ENCODE assay signal across 10 mouse cellular contexts in genomic region chr7:82029666-82030065, GRCm38 (mm10). TPM values are rescaled to one million over a fixed set of nuclear protein-coding genes. Genes with fewer than 3 reads are reported as not detected.
DNase-seq lines count a peak whose midpoint lies in the region; ATAC-seq lines count a peak whose summit lies in the region.
"Had no signal": no experiment of that assay in that cellular context is flagged by ENCODE, and none has a peak within 500 bp of the region (broad histone marks: within the 10 kb centered on the region; RNA-seq: fewer than 3 reads in every experiment).

No protein-coding gene starts in this region.

- peaks cover 3% of the 10 kb centered on the region; the same call in 1 of the 2 replicates for H3K9me3 ChIP-seq in megakaryocyte, embryonic 14.5 days

- no peak for ATAC-seq in cerebellum, adult (ENCODE audit: insufficient number of reproducible peaks, low FRiP score, low TSS enrichment)
- ATAC-seq in megakaryocyte, adult 5-6 weeks (ENCODE audit: poor library complexity, severe bottlenecking): no peak
- ATAC-seq: inflammation-experienced regulatory T-cells, adult 6 months had no signal

- H3K36me3 ChIP-seq in megakaryocyte, embryonic 14.5 days (replicated peaks; ENCODE audit: low read length): no peaks in the 10 kb centered on the region

- DNase-seq in cerebellum, postnatal 10 days: peak; percentile 88 to 89
- DNase-seq in kidney, adult 9 months: peak; percentile 17
- peak; percentile 25 to 34 for DNase-seq in spleen, postnatal 36 days (ENCODE audit: low spot score in 2 of 2)
- no peak for DNase-seq in thymus, postnatal 36 days
- no peak for DNase-seq in urinary bladder, postnatal 10 days (ENCODE audit: low spot score)
- DNase-seq: lung, adult 2 months had no signal

- H3K27me3 ChIP-seq in megakaryocyte, embryonic 14.5 days (replicated peaks): peaks cover 6% of the 10 kb centered on the region

- H3K4me3 ChIP-seq in megakaryocyte, embryonic 14.5 days (replicated peaks): peak overlapping the region; percentile 43

- H3K4me1 ChIP-seq in megakaryocyte, embryonic 14.5 days: peaks cover 6% of the 10 kb centered on the region; the same call in 1 of the 2 replicates

RNA-seq across cellular contexts. Expression of gene Bnc1, which starts 37.6 kb away (rescaled TPM):
- not detected in 2 replicates for polyA plus RNA-seq in megakaryocyte, embryonic 14.5 days (2012; ENCODE audit: insufficient read depth, low replicate concordance)
- not detected in 2 replicates for total RNA-seq in megakaryocyte, adult 5-6 weeks (2015)
- total RNA-seq in megakaryocyte, adult 5-6 weeks (2017): not detected in 2 replicates
- polyA plus RNA-seq: inflammation-experienced regulatory T-cells, adult 6 months had no signal

Comparison
In these comparisons a context has a peak if more than half of its experiments do, and no peak if none do; other contexts are left out.
1. DNase-seq: peak in cerebellum, postnatal 10 days (2 of 2), kidney, adult 9 months (single experiment) and spleen, postnatal 36 days (2 of 2); none in thymus, postnatal 36 days (0 of 2) and urinary bladder, postnatal 10 days (single experiment).